Mouse (Mus musculus) C2C12 (cell line): ENCODE measurements around the gene Jagn1. TPM values are rescaled to one million over a fixed set of nuclear protein-coding genes. Genes with fewer than 3 reads are reported as not detected.

ENCODE experiments used
- H3K27me3 ChIP-seq: one replicate; pipeline ENCODE4 v1.6.1; 2011; ENCODE audit not compliant: control insufficient read depth, insufficient read depth, insufficient read length
- H3K36me3 ChIP-seq: one replicate; pipeline ENCODE4 v1.6.1; 2011; ENCODE audit not compliant: control insufficient read depth, insufficient read depth
- H3K4me3 ChIP-seq: one replicate; pipeline ENCODE4 v1.5.1; 2011; ENCODE audit warnings: mild to moderate bottlenecking, control low read depth; ENCODE audit not compliant: poor library complexity, insufficient read depth, severe bottlenecking
- H3K79me2 ChIP-seq: one replicate; pipeline ENCODE4 v1.6.1; 2011; ENCODE audit not compliant: control insufficient read depth, insufficient read depth
- H3K79me3 ChIP-seq: one replicate; pipeline ENCODE4 v1.6.1; 2011; ENCODE audit warnings: low read depth, control low read depth
- H3ac ChIP-seq: one replicate; pipeline ENCODE3; 2011; ENCODE audit warnings: low read depth; ENCODE audit not compliant: control insufficient read depth, insufficient read length
- CEBPB ChIP-seq: IDR thresholded peaks from one replicate; pipeline ENCODE4 v1.6.1; 2011; ENCODE audit warnings: low read depth, mild to moderate bottlenecking, control low read depth, moderate library complexity
- CTCF ChIP-seq: IDR thresholded peaks from one replicate; pipeline ENCODE4 v1.5.1; 2011; ENCODE audit not compliant: control insufficient read depth, insufficient read depth, insufficient read length
- FOSL1 ChIP-seq: IDR thresholded peaks from one replicate; pipeline ENCODE4 v1.8.0; 2011; ENCODE audit warnings: mild to moderate bottlenecking, low read length; ENCODE audit not compliant: poor library complexity, insufficient read depth, severe bottlenecking
- MAX ChIP-seq: IDR thresholded peaks from one replicate; pipeline ENCODE4 v1.6.1; 2011; ENCODE audit warnings: mild to moderate bottlenecking, control low read depth
- MYOD1 ChIP-seq: IDR thresholded peaks from one replicate; pipeline ENCODE4 v1.6.1; 2011; ENCODE audit warnings: low read depth; ENCODE audit not compliant: control insufficient read depth, insufficient read length
- MYOG ChIP-seq: IDR thresholded peaks from one replicate; pipeline ENCODE4 v1.6.1; 2011; ENCODE audit not compliant: control insufficient read depth, insufficient read length; ENCODE audit errors: extremely low read depth
- USF1 ChIP-seq: IDR thresholded peaks from one replicate; pipeline ENCODE4 v1.6.1; 2011; ENCODE audit warnings: low read depth, mild to moderate bottlenecking, control low read depth, moderate library complexity
- polyA plus RNA-seq: library from polyadenylated mRNA; unstranded; fragments of >200 nt; fragmentation: generic; extraction: Trizol; gene quantifications from one replicate; pipeline ENCODE4 v1.2.1, GENCODE M21; 2012; ENCODE audit warnings: missing spikeins

The Jagn1 gene
- polyA plus RNA-seq, 1 experiment = 76.4 TPM

- no peak for TF ChIP-seq MYOG
- no peak for TF ChIP-seq CTCF
- TF ChIP-seq MAX = no peak
- TF ChIP-seq MYOD1 = no peak
- H3K79me3 ChIP-seq = no peaks in the 10 kb centered on the region
- no peaks in the 10 kb centered on the region for H3K79me2 ChIP-seq
- H3K36me3 ChIP-seq = no peaks in the 10 kb centered on the region
- no peaks in the 10 kb centered on the region for H3K27me3 ChIP-seq
- H3ac ChIP-seq = peak within 1 kb of the TSS; percentile 86
- peak within 1 kb of the TSS; percentile 42 for H3K4me3 ChIP-seq
Measured at GRCm38 (mm10) chr6:113419199-113419587, 23.2 kb upstream of the Jagn1 start, which contains the start of gene Rpusd3. Gene Rpusd3 (minus strand): TSS chr6:113419340.

- H3K79me2 ChIP-seq = no peaks in the 10 kb centered on the region
- no peaks in the 10 kb centered on the region for H3K79me3 ChIP-seq
- TF ChIP-seq CTCF (no peak), MAX (no peak), MYOG (no peak), FOSL1 (no peak), MYOD1 (no peak), CEBPB (no peak), USF1 (no peak)
- H3K27me3 ChIP-seq = peaks cover 8% of the 10 kb centered on the region
- no peaks in the 10 kb centered on the region for H3K36me3 ChIP-seq
- H3K4me3 ChIP-seq = no peak overlapping the region
- H3ac ChIP-seq = no peak overlapping the region
Measured at GRCm38 (mm10) chr6:113423000-113423399, 19.4 kb upstream of the Jagn1 start.

GRCm38 (mm10) chr6:113424187-113424586 is 18.2 kb upstream of the Jagn1 start:
- no peaks in the 10 kb centered on the region for H3K79me3 ChIP-seq
- H3ac ChIP-seq = no peak overlapping the region
- TF ChIP-seq CTCF (no peak), MYOD1 (no peak), USF1 (no peak), CEBPB (no peak), MYOG (no peak), MAX (no peak), FOSL1 (no peak)
- no peak overlapping the region for H3K4me3 ChIP-seq
- H3K79me2 ChIP-seq = no peaks in the 10 kb centered on the region
- peaks cover 8% of the 10 kb centered on the region for H3K27me3 ChIP-seq
- no peaks in the 10 kb centered on the region for H3K36me3 ChIP-seq

GRCm38 (mm10) chr6:113426696-113427095 is 15.7 kb upstream of the Jagn1 start:
- no peak for TF ChIP-seq MAX
- TF ChIP-seq MYOD1 = no peak
- TF ChIP-seq CTCF = no peak
- no peak for TF ChIP-seq USF1
- TF ChIP-seq MYOG = no peak
- no peak for TF ChIP-seq CEBPB
- TF ChIP-seq FOSL1 = no peak
- H3K36me3 ChIP-seq = no peaks in the 10 kb centered on the region
- no peak overlapping the region for H3ac ChIP-seq
- no peaks in the 10 kb centered on the region for H3K79me3 ChIP-seq
- peaks cover 8% of the 10 kb centered on the region for H3K27me3 ChIP-seq
- H3K4me3 ChIP-seq = no peak overlapping the region
- no peaks in the 10 kb centered on the region for H3K79me2 ChIP-seq

- H3K79me3 ChIP-seq = no peaks in the 10 kb centered on the region
- H3K79me2 ChIP-seq = no peaks in the 10 kb centered on the region
- H3K36me3 ChIP-seq = no peaks in the 10 kb centered on the region
- TF ChIP-seq USF1 = peak; percentile 65
- no peak for TF ChIP-seq FOSL1
- TF ChIP-seq MAX = peak; percentile 91
- H3K4me3 ChIP-seq = no peak overlapping the region
- no peak overlapping the region for H3ac ChIP-seq
- H3K27me3 ChIP-seq = peaks cover 8% of the 10 kb centered on the region
Measured at GRCm38 (mm10) chr6:113427397-113427796, 15.0 kb upstream of the Jagn1 start.

GRCm38 (mm10) chr6:113428006-113428405 is 14.4 kb upstream of the Jagn1 start:
- Histone ChIP-seq H3K79me3 (no peaks in the 10 kb centered on the region), H3K4me3 (no peak overlapping the region), H3K79me2 (no peaks in the 10 kb centered on the region), H3ac (no peak overlapping the region), H3K27me3 (peaks cover 10% of the 10 kb centered on the region), H3K36me3 (no peaks in the 10 kb centered on the region)
- TF ChIP-seq CTCF = no peak
- TF ChIP-seq FOSL1 = no peak
- no peak for TF ChIP-seq MAX
- no peak for TF ChIP-seq MYOD1
- no peak for TF ChIP-seq CEBPB
